Mouse (Mus musculus) hindbrain, embryonic 10.5 days (tissue): ENCODE data around the gene Hcn4. TPM values are rescaled to one million over a fixed set of nuclear protein-coding genes. Genes with fewer than 3 reads are reported as not detected.

Source experiments
- DNase-seq: peaks from one replicate; pipeline ENCODE4 v3.0.0-alpha.2; 2017; ENCODE audit warnings: low spot score
- H3K27ac ChIP-seq: fragments of 300-500 bp; sonication (generic); 2 replicates; pipeline ENCODE4 v1.5.1; 2016; ENCODE audit warnings: mild to moderate bottlenecking, moderate library complexity
- H3K27me3 ChIP-seq: fragments of 300-500 bp; sonication (generic); 2 replicates; pipeline ENCODE4 v1.6.1; 2016; ENCODE audit warnings: mild to moderate bottlenecking; ENCODE audit not compliant: poor library complexity, insufficient read depth, severe bottlenecking
- H3K36me3 ChIP-seq: fragments of 300-500 bp; sonication (generic); 2 replicates; pipeline ENCODE4 v1.6.1; 2016; ENCODE audit warnings: mild to moderate bottlenecking, moderate library complexity
- H3K4me1 ChIP-seq: fragments of 300-500 bp; sonication (generic); replicated peaks from 2 replicates; pipeline ENCODE4 v1.6.1; 2016; ENCODE audit warnings: mild to moderate bottlenecking
- H3K4me3 ChIP-seq: fragments of 300-500 bp; sonication (generic); 2 replicates; pipeline ENCODE4 v1.5.1; 2016; ENCODE audit warnings: mild to moderate bottlenecking, moderate library complexity
- H3K9me3 ChIP-seq: fragments of 300-500 bp; sonication (generic); 2 replicates; pipeline ENCODE4 v1.6.1; 2016; ENCODE audit warnings: mild to moderate bottlenecking, moderate library complexity
- WGBS: fragments of 180-500 bp; shearing (Covaris S2); methylation state at CpG from one replicate; pipeline ENCODE4 v1.1.7; 2016; 5-methylcytosine and 5-hydroxymethylcytosine counted together
- polyA plus RNA-seq: library from polyadenylated mRNA; unstranded; fragments of >200 nt; fragmentation: Nextera tagmentation; extraction: Ambion mirVana; gene quantifications from 2 replicates; pipeline ENCODE4 v1.2.1, GENCODE M21; 2016

The Hcn4 gene
- polyA plus RNA-seq, 1 experiment from 2014 or later: 1.1 TPM

GRCm38 (mm10) chr9:58817676-58818075, 5.5 kb upstream of the Hcn4 start:
- Histone ChIP-seq H3K27me3 (peaks cover 71% of the 10 kb centered on the region), H3K36me3 (no peaks in the 10 kb centered on the region), H3K4me3 (no peak overlapping the region), H3K4me1 (peaks cover 39% of the 10 kb centered on the region), H3K9me3 (no peaks in the 10 kb centered on the region), H3K27ac (no peak overlapping the region)
- 63% methylated on average over 3 of the region's 3 CpGs for WGBS
- no peak for DNase-seq

GRCm38 (mm10) chr9:58822431-58823091, 651 bp upstream of the Hcn4 start:
- Histone ChIP-seq H3K36me3 (no peaks in the 10 kb centered on the region), H3K4me1 (peaks cover 53% of the 10 kb centered on the region), H3K27ac (peak overlapping the region; percentile 88), H3K9me3 (no peaks in the 10 kb centered on the region), H3K27me3 (peaks cover 97% of the 10 kb centered on the region), H3K4me3 (peak overlapping the region; percentile 64)
- DNase-seq: peak; percentile 87
- under 1% methylated on average over 62 of the region's 62 CpGs for WGBS

- Histone ChIP-seq H3K27me3 (peaks cover 94% of the 10 kb centered on the region), H3K4me3 (peak overlapping the region; percentile 64), H3K9me3 (no peaks in the 10 kb centered on the region), H3K4me1 (peaks cover 64% of the 10 kb centered on the region), H3K27ac (peak overlapping the region; percentile 88), H3K36me3 (no peaks in the 10 kb centered on the region)
- DNase-seq: peak; percentile 52
- WGBS: under 1% methylated on average over 35 of the region's 35 CpGs
Observed at GRCm38 (mm10) chr9:58823918-58824215, 655 bp downstream of the Hcn4 start.

GRCm38 (mm10) chr9:58829627-58830026, 6.4 kb downstream of the Hcn4 start:
- 50% methylated on average over 4 of the region's 4 CpGs for WGBS
- peaks cover 37% of the 10 kb centered on the region for H3K27me3 ChIP-seq
- no peaks in the 10 kb centered on the region for H3K9me3 ChIP-seq
- peaks cover 52% of the 10 kb centered on the region for H3K4me1 ChIP-seq
- no peaks in the 10 kb centered on the region for H3K36me3 ChIP-seq
- H3K4me3 ChIP-seq: no peak overlapping the region
- H3K27ac ChIP-seq: no peak overlapping the region
- DNase-seq: no peak

- Histone ChIP-seq H3K4me1 (peaks cover 52% of the 10 kb centered on the region), H3K27ac (no peak overlapping the region; the same call in 1 of the 2 replicates), H3K36me3 (no peaks in the 10 kb centered on the region), H3K9me3 (no peaks in the 10 kb centered on the region), H3K27me3 (0 out of 2 replicates have a peak, but pooled peaks cover 6% of the 10 kb centered on the region), H3K4me3 (no peak overlapping the region)
- WGBS: 86% methylated on average over 3 of the region's 3 CpGs
- no peak for DNase-seq
Observed at GRCm38 (mm10) chr9:58832939-58833338, 9.7 kb downstream of the Hcn4 start.

- DNase-seq: no peak
- Histone ChIP-seq H3K4me1 (peaks cover 42% of the 10 kb centered on the region), H3K27ac (no peak overlapping the region), H3K4me3 (no peak overlapping the region), H3K9me3 (no peaks in the 10 kb centered on the region), H3K27me3 (no peaks in the 10 kb centered on the region), H3K36me3 (no peaks in the 10 kb centered on the region)
- 75% methylated on average over 5 of the region's 5 CpGs for WGBS
Observed at GRCm38 (mm10) chr9:58837174-58837573, 14.0 kb downstream of the Hcn4 start.

- DNase-seq: no peak
- Histone ChIP-seq H3K4me1 (peaks cover 33% of the 10 kb centered on the region), H3K27ac (no peak overlapping the region; the same call in 1 of the 2 replicates), H3K4me3 (no peak overlapping the region), H3K27me3 (no peaks in the 10 kb centered on the region), H3K9me3 (no peaks in the 10 kb centered on the region), H3K36me3 (no peaks in the 10 kb centered on the region)
- 90% methylated on average over 5 of the region's 5 CpGs for WGBS
Observed at GRCm38 (mm10) chr9:58838504-58838903, 15.3 kb downstream of the Hcn4 start.

- no peak overlapping the region for H3K4me3 ChIP-seq
- no peaks in the 10 kb centered on the region for H3K36me3 ChIP-seq
Observed at GRCm38 (mm10) chr9:58841655-58842054, 18.4 kb downstream of the Hcn4 start.

GRCm38 (mm10) chr9:58844597-58844996, 21.4 kb downstream of the Hcn4 start:
- 91% methylated on average over 3 of the region's 3 CpGs for WGBS
- H3K4me1 ChIP-seq: peaks cover 31% of the 10 kb centered on the region
- no peaks in the 10 kb centered on the region for H3K36me3 ChIP-seq
- no peak for DNase-seq
- no peaks in the 10 kb centered on the region for H3K9me3 ChIP-seq
- H3K4me3 ChIP-seq: no peak overlapping the region
- no peaks in the 10 kb centered on the region for H3K27me3 ChIP-seq
- no peak overlapping the region for H3K27ac ChIP-seq

More at GRCm38 (mm10) chr9:58841655-58842054, 18.4 kb downstream of the Hcn4 start:
- 34% methylated on average over 6 of the region's 6 CpGs for WGBS
- peak; percentile 65 for DNase-seq
- Histone ChIP-seq H3K27me3 (no peaks in the 10 kb centered on the region), H3K9me3 (no peaks in the 10 kb centered on the region), H3K27ac (no peak overlapping the region), H3K4me1 (peaks cover 18% of the 10 kb centered on the region)

GRCm38 (mm10) chr9:58847008-58847407, 23.8 kb downstream of the Hcn4 start:
- H3K4me1 ChIP-seq: peaks cover 50% of the 10 kb centered on the region
- no peak for DNase-seq
- no peaks in the 10 kb centered on the region for H3K9me3 ChIP-seq
- H3K4me3 ChIP-seq: no peak overlapping the region
- no peaks in the 10 kb centered on the region for H3K27me3 ChIP-seq
- no peaks in the 10 kb centered on the region for H3K36me3 ChIP-seq
- WGBS: 70% methylated on average over 3 of the region's 3 CpGs
- 0 out of 2 replicates have a peak overlapping the region, but pooled peaks have one; percentile 23 for H3K27ac ChIP-seq

GRCm38 (mm10) chr9:58847676-58848075, 24.5 kb downstream of the Hcn4 start:
- 75% methylated on average over 7 of the region's 7 CpGs for WGBS
- peak overlapping the region; percentile 31; the same call in 1 of the 2 replicates for H3K27ac ChIP-seq
- H3K9me3 ChIP-seq: no peaks in the 10 kb centered on the region
- no peaks in the 10 kb centered on the region for H3K36me3 ChIP-seq
- peaks cover 50% of the 10 kb centered on the region for H3K4me1 ChIP-seq
- H3K27me3 ChIP-seq: no peaks in the 10 kb centered on the region
- no peak for DNase-seq
- no peak overlapping the region for H3K4me3 ChIP-seq

GRCm38 (mm10) chr9:58849576-58850315, 26.5 kb downstream of the Hcn4 start:
- 0 out of 2 replicates have a peak, but pooled peaks cover 4% of the 10 kb centered on the region for H3K27me3 ChIP-seq
- peak; percentile 44 for DNase-seq

GRCm38 (mm10) chr9:58854931-58855330, 31.7 kb downstream of the Hcn4 start:
- Histone ChIP-seq H3K27ac (0 out of 2 replicates have a peak overlapping the region, but pooled peaks have one; percentile 54), H3K4me1 (peaks cover 65% of the 10 kb centered on the region), H3K9me3 (no peaks in the 10 kb centered on the region), H3K36me3 (peaks cover 9% of the 10 kb centered on the region), H3K4me3 (no peak overlapping the region), H3K27me3 (peaks cover 26% of the 10 kb centered on the region)
- WGBS: 32% methylated on average over 3 of the region's 3 CpGs
- DNase-seq: no peak

More at GRCm38 (mm10) chr9:58849576-58850315, 26.5 kb downstream of the Hcn4 start:
- Histone ChIP-seq H3K9me3 (no peaks in the 10 kb centered on the region), H3K4me3 (0 out of 2 replicates have a peak overlapping the region, but pooled peaks have one; percentile 5), H3K36me3 (no peaks in the 10 kb centered on the region), H3K4me1 (peaks cover 66% of the 10 kb centered on the region), H3K27ac (peak overlapping the region; percentile 77)
- WGBS: 48% methylated on average over 13 of the region's 13 CpGs
